Mouse (Mus musculus): ENCODE data around the gene P2ry6.

- peak; percentile 93 for TF ChIP-seq CTCF (IDR thresholded peaks at IDR 0.05; ENCODE audit: extremely low read depth, insufficient read length, insufficient replicate concordance, low read depth, low read length)
- TF ChIP-seq POLR2A (IDR thresholded peaks at IDR 0.05; ENCODE audit: low read depth, low read length): no peak
Measured at GRCm38 (mm10) chr7:100907231-100907630, 67.2 kb downstream of the P2ry6 start.

All from small intestine, adult 2 months (tissue).